Mouse (Mus musculus) adrenal gland, postnatal 14 days (tissue): ENCODE data around the gene Nudt3. TPM values are rescaled to one million over a fixed set of nuclear protein-coding genes. Genes with fewer than 3 reads are reported as not detected.

ENCODE experiments used
- DNase-seq: peaks from one replicate; pipeline ENCODE4 v3.0.0; 2021; ENCODE audit warnings: mixed read lengths
- total RNA-seq: library from RNA; stranded (reverse); gene quantifications from 2 replicates; pipeline ENCODE4 v1.2.3, GENCODE M21; 2021

Nudt3 gene
- total RNA-seq, 1 experiment from 2014 or later: 162 TPM

DNA sequence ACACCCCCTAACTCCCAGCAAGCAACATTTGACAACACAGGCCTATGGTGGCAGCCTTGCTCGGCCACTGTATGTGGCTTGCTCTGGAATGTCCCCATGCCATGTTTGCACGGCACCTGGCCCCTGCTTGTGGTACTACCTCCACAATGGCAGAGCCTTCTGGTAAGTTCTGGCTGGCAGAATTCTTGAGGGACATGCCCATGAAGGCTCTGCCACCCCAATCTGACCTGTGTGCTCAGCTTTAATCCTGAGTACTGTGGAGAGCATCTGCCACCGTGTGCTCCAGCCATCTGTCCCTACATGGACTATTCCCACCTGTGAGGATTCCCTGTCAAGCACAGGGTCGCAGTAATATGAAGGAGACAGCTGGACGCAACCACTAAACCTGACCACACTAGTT, 22.4 kb downstream of the Nudt3 start:
- no peak for DNase-seq

DNA sequence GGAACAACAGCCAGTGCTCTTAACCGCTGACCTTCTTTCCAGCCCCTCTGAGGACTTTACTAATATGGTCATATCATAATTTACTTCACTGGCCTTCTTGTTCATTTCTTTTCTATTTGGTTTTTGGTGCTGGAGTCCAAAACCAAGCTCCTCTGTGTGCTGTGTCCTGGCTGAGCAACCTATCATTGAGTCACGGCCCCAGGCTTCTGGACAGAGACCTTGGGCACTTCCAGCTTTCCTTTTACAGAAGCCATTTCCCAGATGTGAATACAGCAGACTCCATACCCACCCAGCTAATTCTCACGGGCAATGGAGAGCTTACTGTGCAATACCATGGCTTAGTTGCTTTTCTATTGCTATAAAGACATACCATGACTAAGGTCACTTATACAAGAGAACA, 23.0 kb downstream of the Nudt3 start:
- peak; percentile 44 for DNase-seq

DNA sequence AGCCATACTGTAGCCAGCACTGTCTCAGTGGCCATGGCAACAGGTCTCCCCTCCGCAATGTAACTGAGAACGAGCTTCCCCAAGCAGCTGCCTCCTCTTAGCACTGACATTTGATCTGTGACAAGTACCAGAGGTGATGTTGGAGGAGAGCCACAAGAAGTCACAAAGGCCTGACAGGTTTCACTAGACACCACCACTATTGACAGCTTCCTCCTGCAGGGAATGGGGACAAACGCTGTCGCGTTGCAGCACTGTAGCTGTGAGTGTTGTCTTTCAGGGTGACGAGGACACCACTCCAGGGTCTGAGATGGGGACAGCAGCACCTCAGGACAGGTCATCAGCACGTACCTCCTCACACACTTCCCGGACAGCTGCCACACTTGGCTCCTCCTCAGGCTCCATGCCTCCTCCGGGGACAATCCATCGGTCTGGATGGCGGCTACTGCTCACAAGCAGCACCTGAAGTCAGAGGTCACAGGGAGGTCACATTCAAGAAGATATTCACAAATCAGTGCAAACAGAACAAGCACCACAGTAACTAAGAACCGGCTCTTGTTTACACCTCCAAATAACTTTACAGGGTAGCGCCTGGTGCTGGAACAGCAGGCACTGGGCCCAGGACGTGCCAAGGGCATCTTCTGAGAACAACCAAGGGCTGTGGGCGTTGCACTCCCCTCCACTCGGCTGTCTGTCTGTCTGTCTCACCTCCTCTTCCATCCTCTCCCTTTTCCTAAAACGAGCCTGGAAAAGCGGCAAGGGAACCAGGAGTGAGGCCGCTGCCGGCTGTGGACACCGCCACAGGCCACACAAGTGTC, 26.7 kb downstream of the Nudt3 start:
- DNase-seq: no peak

DNA sequence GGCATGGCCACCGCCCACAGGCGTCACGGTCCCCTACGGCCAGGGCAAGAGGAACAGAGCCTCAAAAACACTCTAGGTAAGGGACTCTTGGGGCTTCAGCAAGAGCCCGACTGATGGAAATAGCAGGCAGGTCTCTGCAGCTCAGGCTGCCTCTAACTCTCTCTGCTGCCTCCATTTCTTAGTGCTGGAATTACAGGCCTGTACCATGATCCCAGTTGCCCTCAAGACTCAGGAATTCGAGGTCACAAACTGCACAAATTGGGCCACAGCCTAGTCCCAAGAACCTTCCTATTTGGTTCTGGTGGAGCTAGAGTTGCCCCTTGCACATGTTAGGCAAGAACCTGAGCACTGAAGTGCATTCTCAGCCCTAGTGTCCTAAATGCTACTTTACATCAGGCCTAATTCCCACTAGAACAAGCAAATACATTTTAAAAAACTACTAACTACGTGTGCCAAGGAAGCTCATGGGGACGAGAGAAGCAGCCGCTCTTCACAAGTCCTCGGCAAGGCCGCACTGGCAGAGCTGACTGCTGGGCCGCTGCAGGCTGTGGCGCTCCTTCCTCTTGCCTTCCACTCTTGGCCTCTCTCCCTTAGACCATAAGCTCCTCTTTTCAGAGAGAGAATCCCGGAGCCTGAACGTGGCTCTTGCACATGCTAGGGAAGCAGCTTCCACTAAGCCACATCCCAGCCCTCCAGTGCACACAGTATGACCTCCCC, 27.5 kb downstream of the Nudt3 start:
- no peak for DNase-seq

DNA sequence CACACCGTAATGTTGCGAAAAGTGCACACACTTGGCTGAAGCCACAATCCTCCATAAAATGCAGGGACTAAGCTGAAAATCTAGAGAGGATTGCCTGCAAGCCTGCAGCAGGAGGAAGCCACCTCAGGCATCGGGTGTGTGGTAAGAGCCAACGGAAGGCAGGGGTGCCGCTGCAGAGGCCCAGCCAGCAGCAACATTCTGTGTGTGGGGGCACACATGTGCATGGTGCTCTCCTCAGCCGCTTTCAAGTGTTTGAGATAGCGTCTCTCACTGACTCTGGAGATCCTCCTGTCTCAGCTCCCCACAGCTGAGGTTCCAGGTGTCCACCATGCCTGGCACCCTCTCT, 30.8 kb downstream of the Nudt3 start:
- no peak for DNase-seq

DNA sequence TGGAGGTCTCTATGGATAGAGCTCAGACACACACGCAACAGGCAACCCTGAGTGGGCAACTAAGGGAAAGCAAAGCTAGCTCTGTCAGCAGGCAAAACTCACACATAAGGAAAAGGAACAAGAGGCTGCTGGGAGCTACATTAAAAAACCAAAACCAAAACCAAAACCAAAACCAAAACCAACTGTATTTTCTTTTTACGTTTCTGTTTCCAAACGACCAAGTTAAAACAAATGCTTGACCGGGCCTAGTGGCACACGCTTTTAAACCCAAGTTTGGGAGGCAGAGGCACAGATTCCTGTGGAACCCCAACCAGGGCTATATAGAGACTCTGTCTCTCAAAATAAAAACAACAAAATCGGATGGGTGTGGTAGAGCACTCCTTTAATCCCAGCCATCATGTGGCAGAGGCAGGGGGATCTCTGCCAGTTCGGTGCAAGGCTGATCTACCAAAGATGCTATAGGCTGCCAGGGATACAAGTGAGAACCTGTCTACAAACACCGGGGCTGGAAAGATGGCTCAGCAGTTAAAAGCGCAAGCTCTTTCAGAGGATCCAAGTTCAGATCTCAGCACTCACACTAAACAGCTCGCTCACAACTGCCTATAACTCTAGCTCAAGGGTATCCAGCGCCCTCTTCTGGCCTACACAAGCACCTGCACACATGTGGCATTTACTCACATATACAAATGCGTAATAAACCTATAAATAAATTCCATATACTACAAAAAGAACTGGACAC, 31.3 kb downstream of the Nudt3 start:
- no peak for DNase-seq

DNA sequence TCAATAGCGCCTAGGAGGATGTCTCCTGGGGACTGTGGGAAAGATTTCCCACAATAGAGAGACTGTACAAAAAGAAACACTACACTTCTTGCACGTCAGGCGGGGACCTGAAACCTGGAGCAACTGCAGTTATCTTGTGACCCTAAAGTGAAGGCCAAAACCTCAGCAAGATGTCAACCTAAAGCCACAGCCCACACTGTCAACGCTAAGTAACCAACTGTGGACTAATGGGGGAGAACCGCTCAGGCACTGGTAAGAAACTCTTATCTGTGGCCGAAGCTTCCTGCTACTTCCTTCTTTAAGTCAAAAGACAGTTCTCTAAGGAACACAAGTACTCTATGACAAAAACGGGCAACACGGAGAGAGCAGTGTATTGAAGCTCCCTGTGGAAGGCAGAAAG, 35.1 kb downstream of the Nudt3 start:
- DNase-seq: no peak

DNA sequence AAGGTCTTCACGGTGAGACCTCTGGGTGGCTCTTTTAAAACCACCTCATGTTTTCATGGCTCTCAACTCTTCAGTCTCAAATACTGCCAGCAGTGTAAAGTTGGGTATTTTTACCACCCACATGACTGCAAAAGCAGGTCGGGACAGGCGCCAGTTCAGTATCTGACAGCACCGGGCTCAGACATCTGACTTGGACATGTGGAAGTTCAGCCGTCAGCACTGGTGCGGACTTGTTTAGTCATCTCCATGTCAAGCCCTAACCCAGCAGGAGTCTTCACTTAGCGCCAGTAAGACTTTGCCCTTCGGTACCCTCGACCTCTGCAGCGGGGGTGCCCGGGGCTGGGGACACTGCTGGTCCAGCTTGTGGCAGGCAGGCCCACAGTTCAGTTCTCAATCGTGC, 36.0 kb downstream of the Nudt3 start:
- DNase-seq: no peak

DNA sequence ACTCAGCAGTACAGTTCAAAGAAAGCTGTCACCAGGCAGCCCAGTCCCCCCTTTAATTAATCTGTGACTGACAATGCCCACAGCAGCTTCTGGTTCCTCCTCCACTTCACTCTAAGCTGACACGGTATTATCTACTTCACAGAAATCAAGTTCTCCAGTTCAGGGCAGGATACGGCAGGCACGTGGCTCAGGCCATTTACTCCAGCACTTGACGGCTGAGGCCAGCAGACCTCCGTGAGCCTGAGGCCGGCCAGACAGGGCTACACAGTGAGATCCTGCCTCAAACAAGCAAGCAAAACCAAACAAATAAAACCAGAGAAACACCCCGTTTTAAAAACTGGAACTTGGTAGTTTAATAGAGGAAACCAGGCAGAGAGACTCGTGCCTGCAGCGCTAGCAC, 36.6 kb downstream of the Nudt3 start:
- DNase-seq: no peak

DNA sequence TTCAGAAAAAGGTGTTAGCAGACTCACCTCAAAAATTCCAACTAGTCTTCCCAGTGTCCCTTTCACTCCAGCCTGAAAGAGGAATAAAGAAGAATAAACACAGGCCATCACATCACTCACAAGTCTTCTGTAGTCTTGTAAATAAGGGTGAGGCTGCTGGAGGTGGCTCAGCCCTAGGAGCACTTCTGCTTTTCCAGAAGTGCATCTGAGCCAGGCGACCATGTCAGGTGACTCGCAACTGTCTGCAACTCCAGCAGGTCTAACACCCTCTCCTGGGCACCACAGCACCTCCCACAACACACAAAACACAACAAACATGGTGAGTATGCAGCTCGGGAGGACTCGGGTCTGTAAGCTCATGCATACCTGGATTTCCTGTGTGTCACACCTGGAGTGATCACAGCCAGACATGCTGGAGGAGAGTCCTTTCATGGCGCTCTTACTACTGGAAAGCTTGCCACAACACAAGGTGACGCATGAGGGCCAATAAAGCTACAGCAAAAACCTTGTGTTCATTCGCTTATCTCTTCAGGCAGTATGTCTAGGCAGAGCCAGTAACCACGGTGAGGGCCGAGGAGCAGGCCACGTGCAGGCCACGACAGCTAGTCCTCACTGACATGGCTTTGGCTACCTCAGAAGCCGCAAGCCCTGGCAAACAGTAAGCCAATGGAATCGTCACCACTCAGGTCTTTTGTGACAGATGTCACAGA, 40.0 kb downstream of the Nudt3 start:
- DNase-seq: no peak

DNA sequence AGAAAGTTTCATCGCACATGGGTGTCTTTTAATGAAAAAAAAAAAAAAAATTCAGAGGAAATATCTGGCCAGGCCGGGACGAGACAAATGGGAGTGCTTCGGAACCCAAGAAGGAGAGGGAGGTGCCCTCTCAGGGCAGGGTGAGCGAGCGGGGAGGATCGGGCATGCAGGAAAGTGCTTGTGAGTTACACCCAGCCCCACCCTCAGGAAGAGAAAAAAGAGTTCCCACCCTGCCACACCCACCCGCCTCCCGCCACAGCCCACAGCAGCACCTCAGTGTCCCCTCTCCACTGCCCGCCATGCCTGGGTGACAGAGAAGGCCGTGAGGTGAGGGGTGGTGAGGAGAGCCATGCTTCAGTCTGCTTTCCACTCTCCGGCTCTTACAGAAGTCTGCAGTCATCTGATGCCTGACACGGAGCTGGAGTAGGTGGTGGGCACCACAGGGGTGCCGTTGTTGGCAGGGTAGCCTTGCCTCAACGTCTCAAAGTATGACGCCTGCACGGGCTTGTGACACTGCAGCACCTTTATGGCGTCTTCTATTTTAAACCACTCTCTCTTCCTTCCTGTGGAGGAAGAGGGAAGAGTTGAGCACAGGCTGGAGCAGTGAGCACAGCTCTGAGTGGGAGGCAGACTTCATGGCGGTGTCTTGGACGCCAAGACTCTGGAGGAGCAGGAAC, 42.8 kb downstream of the Nudt3 start:
- DNase-seq: no peak

DNA sequence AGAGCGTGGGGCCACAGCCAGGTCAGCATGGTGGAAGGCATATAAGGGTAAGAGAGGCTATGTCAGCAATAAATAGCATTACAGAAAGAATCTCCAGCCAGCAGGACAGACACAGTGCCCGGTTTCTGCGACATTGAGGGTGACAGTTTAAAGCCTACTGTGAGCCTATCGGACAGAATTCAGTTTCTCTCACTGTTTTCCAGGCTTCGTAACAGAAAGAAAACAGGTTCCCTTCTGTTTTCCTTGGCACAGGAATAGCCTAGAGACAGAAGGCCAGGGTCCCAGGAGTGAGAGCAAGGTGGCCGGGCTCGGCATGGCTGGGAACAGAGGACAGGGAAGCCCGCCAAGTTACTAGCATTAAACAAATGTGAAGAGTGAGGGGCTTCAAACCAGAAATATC, 43.5 kb downstream of the Nudt3 start:
- DNase-seq: no peak

DNA sequence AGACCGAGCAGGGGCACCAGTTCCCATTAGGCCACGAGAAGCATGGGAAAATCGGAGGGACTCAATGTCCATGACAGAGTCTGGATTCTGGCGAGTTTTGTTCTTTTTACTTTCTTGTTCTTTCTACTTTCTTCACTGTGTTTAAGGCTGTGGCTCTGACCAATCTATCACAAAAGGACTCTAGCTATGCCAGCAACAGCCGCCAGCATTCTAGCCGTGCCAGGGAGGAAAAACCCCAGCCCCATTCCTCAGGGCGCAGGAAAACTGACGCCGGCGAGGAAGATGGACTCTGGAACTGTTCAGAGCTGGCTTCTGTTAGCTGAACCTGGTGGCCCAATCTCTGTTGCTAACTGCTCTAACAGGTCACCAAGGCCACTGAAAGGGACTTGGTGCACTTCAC, 44.8 kb downstream of the Nudt3 start:
- no peak for DNase-seq

DNA sequence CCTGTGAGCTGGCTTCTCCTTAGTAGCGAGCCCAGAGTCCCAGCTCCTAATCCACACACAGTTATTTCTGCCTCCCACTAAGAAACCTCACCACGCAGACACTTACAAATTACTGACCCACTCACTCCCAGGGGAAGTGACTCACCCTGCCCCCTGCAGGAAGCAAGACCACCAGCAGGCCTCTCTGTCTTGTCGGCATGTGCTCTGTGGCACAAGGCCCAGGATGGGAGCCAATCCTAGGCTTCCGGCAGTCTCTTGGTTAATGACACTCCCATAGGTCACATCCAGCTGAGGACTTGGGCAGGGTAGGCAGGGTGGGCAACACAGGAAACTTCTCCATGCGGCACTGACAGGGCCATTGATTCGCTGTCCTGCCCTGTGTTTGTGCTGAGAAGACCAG, 45.8 kb downstream of the Nudt3 start:
- peak; percentile 42 for DNase-seq

DNA sequence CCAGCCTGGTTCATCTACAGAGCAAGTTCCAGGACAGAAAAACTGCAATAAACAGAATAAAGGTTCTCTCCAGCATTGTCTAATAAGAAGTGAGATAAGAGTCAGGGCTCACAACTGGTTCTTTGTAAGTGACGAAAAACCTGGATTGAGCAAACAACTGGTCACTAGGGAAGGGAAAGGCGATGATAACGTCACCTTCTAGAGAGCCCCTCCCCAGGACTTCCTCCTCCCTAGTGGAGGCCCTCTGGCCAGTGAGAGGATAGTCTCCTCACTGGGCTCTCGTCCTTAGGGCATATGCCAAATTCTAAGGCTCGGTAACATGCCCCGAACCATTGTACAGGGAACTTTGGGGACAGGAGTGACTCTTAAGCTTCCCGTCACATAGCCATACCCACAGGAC, 47.2 kb downstream of the Nudt3 start:
- DNase-seq: no peak

DNA sequence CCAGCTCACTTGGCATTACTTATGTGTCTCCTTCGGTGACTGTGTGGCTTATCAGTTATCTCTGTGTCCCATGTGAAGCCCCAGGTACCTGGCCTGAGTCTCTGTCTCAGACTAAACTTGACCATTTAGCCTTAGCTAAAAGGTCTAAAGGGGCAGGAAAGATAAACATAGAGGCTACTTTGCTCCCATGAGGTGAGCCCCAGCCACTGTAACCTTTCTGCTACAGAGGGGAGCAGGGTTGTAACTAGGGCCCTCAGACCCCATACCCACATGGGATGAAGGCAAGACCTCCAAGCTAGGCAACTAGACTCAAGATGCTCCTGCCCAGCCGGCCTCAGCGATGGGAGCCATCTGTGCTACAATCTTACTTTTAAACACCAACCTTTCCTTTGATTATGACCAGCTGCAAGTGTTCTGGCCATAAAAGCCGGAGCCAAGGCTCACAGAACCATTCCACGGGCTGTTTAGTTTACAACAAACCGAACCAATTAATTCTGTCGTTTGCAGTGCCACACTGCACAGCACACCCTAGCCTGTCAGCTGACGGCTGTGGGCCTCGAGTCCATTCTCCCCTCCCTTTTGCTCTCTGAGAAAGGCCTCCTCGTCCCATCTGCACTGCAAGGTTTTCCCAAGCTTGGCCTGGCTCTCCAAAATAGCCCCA, 48.0 kb downstream of the Nudt3 start:
- no peak for DNase-seq

DNA sequence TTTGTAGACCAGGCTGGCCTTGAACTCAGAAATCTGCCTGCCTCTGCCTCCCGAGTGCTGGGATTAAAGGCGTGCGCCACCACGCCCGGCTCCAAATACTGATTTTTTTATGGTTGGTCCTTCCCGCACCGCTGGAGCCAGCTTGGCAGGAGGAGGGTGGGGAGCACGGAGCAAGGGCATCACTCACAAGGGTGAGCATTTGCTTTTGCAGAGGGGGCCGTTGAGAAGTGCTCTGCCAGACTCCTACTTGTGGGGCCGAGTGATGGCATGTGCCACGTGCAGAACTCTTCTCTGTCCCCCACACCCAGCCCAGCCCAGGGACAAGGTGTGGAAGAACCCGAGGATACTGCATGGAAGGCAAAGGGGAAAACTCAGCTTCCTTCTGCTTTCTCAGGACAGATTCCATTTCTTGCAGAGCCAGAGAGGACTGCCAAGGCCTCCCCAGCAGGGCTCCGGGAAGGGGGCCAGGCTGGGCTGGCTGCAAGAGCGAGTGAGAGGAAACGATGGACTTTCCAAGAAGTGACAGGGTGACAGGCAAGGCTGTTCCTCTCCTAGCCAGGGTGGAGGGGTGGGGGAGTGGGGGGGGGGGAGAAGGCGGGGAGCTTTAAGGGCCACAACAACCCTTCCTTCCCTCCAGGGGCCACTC, 48.7 kb downstream of the Nudt3 start:
- DNase-seq: peak; percentile 86

DNA sequence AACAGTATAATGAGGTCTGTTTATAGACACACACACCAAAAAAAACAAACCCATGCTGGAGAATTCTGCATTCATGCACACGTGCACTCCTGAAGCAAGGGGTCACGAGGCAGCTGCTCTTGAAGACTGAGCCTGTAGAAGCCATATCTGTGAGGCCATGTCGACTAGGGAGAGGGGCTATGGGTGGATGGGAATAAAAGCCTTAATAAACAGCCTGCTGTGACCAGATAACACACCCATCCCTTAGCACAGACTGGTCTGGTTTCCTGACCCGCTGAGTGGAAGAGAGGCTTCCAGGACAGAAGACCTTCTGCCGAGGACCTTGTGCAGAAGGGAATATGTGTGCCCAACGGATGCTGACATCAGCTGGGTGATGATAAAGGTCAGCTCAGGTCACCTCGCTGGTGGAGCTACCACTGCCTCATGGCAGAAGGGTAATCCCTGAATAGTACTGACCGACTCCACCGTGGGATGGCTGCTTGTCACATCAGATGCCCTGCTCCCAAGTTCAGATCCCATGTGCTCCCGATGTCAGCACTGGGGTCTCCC, 49.4 kb downstream of the Nudt3 start:
- no peak for DNase-seq

DNA sequence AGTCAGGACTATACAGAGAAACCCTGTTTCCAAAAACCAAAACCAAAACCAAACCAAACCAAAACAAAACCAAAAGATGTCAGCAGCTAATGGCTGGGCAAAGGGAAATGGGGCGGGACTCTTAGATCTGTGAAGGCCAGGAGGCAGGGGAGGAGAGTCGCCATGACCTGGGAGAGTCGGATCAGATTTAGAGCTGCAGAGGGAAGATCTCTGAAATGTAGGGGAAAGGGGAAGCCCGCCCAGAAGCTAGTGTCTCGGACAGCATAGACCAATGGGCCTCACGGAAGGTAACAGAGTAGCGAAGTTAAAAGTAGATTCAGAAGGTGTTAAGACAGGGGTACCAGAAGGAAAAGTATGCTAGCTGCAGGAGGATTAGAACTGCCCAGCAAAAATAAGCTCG, 52.0 kb downstream of the Nudt3 start:
- DNase-seq: no peak

DNA sequence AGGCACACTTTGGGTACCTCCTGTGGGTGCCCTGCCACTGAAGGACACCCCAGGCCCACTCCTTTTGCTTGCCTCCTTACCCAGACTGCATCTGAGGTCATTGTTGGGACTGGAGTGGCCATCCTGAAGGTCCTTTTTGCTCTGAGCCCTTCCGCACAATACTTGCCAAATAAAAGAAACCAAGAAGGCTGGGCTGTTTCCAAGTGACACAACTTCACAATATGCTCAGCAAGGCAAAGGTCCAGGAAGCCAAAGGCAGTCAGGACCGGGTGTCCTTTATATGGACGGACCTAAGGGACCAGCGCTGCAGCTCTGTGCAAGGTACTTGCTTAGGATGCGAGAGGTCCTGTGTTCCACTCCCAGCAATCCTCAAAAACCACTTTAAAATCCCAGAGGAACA, 55.1 kb downstream of the Nudt3 start:
- DNase-seq: peak; percentile 8

DNA sequence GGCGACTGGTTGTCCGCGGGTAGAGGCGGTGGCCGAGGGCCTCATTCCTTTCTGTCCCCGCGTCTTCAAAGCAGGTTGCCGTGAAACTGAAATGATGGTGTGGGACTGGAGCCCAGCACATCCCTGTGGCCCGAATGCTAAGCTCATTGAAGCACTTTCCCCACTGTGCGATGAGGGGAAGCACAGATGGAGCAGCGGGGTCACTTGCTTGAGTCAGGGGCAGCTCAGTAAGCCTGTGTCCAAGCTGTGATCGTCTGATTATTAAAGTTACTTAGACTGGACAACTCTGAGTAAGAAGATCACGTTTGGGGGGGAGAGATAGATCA, 57.4 kb downstream of the Nudt3 start:
- DNase-seq: no peak
